Mouse (Mus musculus): ENCODE results near the gene Pald1. TPM values are rescaled to one million over a fixed set of nuclear protein-coding genes. Genes with fewer than 3 reads are reported as not detected.
A peak's percentile ranks its signal among the peaks of the same experiment; 100 is the strongest.

Pald1 gene
- polyA plus RNA-seq, 1 experiment = 5.3 TPM

GRCm38 (mm10) chr10:61374771-61375481, 8.4 kb downstream of the Pald1 start:
- Histone ChIP-seq H3K27ac (ENCODE audit: insufficient read depth, low read depth, low read length) (peak overlapping the region; percentile 72), H3K4me3 (ENCODE audit: insufficient read depth, low read length) (no peak overlapping the region), H3K4me1 (ENCODE audit: control insufficient read depth, insufficient read depth, low read length) (peaks cover 33% of the 10 kb centered on the region)
- no peak for TF ChIP-seq CTCF (IDR thresholded peaks at IDR 0.05; ENCODE audit: low read depth, low read length)
- no peak for TF ChIP-seq POLR2A (IDR thresholded peaks at IDR 0.05; ENCODE audit: borderline replicate concordance, low read depth, low read length)

- Histone ChIP-seq H3K4me1 (ENCODE audit: control insufficient read depth, insufficient read depth, low read length) (peaks cover 33% of the 10 kb centered on the region), H3K4me3 (ENCODE audit: insufficient read depth, low read length) (peak overlapping the region; percentile 24), H3K27ac (ENCODE audit: insufficient read depth, low read depth, low read length) (peak overlapping the region; percentile 72)
- no peak for TF ChIP-seq POLR2A (IDR thresholded peaks at IDR 0.05; ENCODE audit: borderline replicate concordance, low read depth, low read length)
- no peak for TF ChIP-seq CTCF (IDR thresholded peaks at IDR 0.05; ENCODE audit: low read depth, low read length)
These were observed 9.3 kb downstream of the Pald1 start for GRCm38 (mm10) chr10:61374076-61374475.

- Histone ChIP-seq H3K27ac (ENCODE audit: insufficient read depth, low read depth, low read length) (no peak overlapping the region), H3K4me1 (ENCODE audit: control insufficient read depth, insufficient read depth, low read length) (peaks cover 33% of the 10 kb centered on the region), H3K4me3 (ENCODE audit: insufficient read depth, low read length) (no peak overlapping the region)
- no peak for TF ChIP-seq CTCF (IDR thresholded peaks at IDR 0.05; ENCODE audit: low read depth, low read length)
- no peak for TF ChIP-seq POLR2A (IDR thresholded peaks at IDR 0.05; ENCODE audit: borderline replicate concordance, low read depth, low read length)
These were observed 10.8 kb downstream of the Pald1 start for GRCm38 (mm10) chr10:61372585-61372923.

- TF ChIP-seq POLR2A (IDR thresholded peaks at IDR 0.05; ENCODE audit: borderline replicate concordance, low read depth, low read length) = no peak
- no peak for TF ChIP-seq CTCF (IDR thresholded peaks at IDR 0.05; ENCODE audit: low read depth, low read length)
- Histone ChIP-seq H3K4me3 (ENCODE audit: insufficient read depth, low read length) (no peak overlapping the region), H3K27ac (ENCODE audit: insufficient read depth, low read depth, low read length) (no peak overlapping the region), H3K4me1 (ENCODE audit: control insufficient read depth, insufficient read depth, low read length) (peaks cover 33% of the 10 kb centered on the region)
These were observed 11.3 kb downstream of the Pald1 start for GRCm38 (mm10) chr10:61371884-61372584.

- TF ChIP-seq CTCF (IDR thresholded peaks at IDR 0.05; ENCODE audit: low read depth, low read length) (no peak), POLR2A (IDR thresholded peaks at IDR 0.05; ENCODE audit: borderline replicate concordance, low read depth, low read length) (no peak)
- H3K4me3 ChIP-seq (ENCODE audit: insufficient read depth, low read length) = no peak overlapping the region
- peaks cover 42% of the 10 kb centered on the region for H3K4me1 ChIP-seq (ENCODE audit: control insufficient read depth, insufficient read depth, low read length)
- no peak overlapping the region for H3K27ac ChIP-seq (ENCODE audit: insufficient read depth, low read depth, low read length)
These were observed 12.9 kb downstream of the Pald1 start for GRCm38 (mm10) chr10:61370273-61370979.

- TF ChIP-seq POLR2A (IDR thresholded peaks at IDR 0.05; ENCODE audit: borderline replicate concordance, low read depth, low read length) (no peak), CTCF (IDR thresholded peaks at IDR 0.05; ENCODE audit: low read depth, low read length) (no peak)
- Histone ChIP-seq H3K4me3 (ENCODE audit: insufficient read depth, low read length) (no peak overlapping the region), H3K27ac (ENCODE audit: insufficient read depth, low read depth, low read length) (no peak overlapping the region), H3K4me1 (ENCODE audit: control insufficient read depth, insufficient read depth, low read length) (peaks cover 38% of the 10 kb centered on the region)
These were observed 13.6 kb downstream of the Pald1 start for GRCm38 (mm10) chr10:61369755-61370154.

- TF ChIP-seq CTCF (IDR thresholded peaks at IDR 0.05; ENCODE audit: low read depth, low read length) = no peak
- no peak for TF ChIP-seq POLR2A (IDR thresholded peaks at IDR 0.05; ENCODE audit: borderline replicate concordance, low read depth, low read length)
- H3K4me1 ChIP-seq (ENCODE audit: control insufficient read depth, insufficient read depth, low read length) = peaks cover 13% of the 10 kb centered on the region
- no peak overlapping the region for H3K27ac ChIP-seq (ENCODE audit: insufficient read depth, low read depth, low read length)
- no peak overlapping the region for H3K4me3 ChIP-seq (ENCODE audit: insufficient read depth, low read length)
These were observed 17.4 kb downstream of the Pald1 start for GRCm38 (mm10) chr10:61365902-61366301.

- TF ChIP-seq CTCF (IDR thresholded peaks at IDR 0.05; ENCODE audit: low read depth, low read length) = no peak
- TF ChIP-seq POLR2A (IDR thresholded peaks at IDR 0.05; ENCODE audit: borderline replicate concordance, low read depth, low read length) = no peak
- Histone ChIP-seq H3K4me3 (ENCODE audit: insufficient read depth, low read length) (no peak overlapping the region), H3K27ac (ENCODE audit: insufficient read depth, low read depth, low read length) (no peak overlapping the region), H3K4me1 (ENCODE audit: control insufficient read depth, insufficient read depth, low read length) (peaks cover 13% of the 10 kb centered on the region)
These were observed 18.9 kb downstream of the Pald1 start for GRCm38 (mm10) chr10:61364431-61364830.

GRCm38 (mm10) chr10:61362992-61363391, 20.3 kb downstream of the Pald1 start:
- no peak for TF ChIP-seq POLR2A (IDR thresholded peaks at IDR 0.05; ENCODE audit: borderline replicate concordance, low read depth, low read length)
- TF ChIP-seq CTCF (IDR thresholded peaks at IDR 0.05; ENCODE audit: low read depth, low read length) = no peak
- Histone ChIP-seq H3K4me3 (ENCODE audit: insufficient read depth, low read length) (no peak overlapping the region), H3K4me1 (ENCODE audit: control insufficient read depth, insufficient read depth, low read length) (peaks cover 13% of the 10 kb centered on the region), H3K27ac (ENCODE audit: insufficient read depth, low read depth, low read length) (no peak overlapping the region)

GRCm38 (mm10) chr10:61362483-61362882, 20.8 kb downstream of the Pald1 start:
- H3K4me3 ChIP-seq (ENCODE audit: insufficient read depth, low read length) = no peak overlapping the region
- peaks cover 13% of the 10 kb centered on the region for H3K4me1 ChIP-seq (ENCODE audit: control insufficient read depth, insufficient read depth, low read length)
- H3K27ac ChIP-seq (ENCODE audit: insufficient read depth, low read depth, low read length) = no peak overlapping the region
- no peak for TF ChIP-seq POLR2A (IDR thresholded peaks at IDR 0.05; ENCODE audit: borderline replicate concordance, low read depth, low read length)
